Mouse (Mus musculus) kidney, embryonic 14.5 days (tissue): ENCODE results near the gene Depdc5. TPM values are rescaled to one million over a fixed set of nuclear protein-coding genes. Genes with fewer than 3 reads are reported as not detected.
A peak's percentile ranks its signal among the peaks of the same experiment; 100 is the strongest.

ENCODE experiments used
- ATAC-seq: fragments of 200-750 bp; cut with Nextera tagmentation; 2 replicates; pipeline ENCODE4 v1.8.0; 2017; ENCODE audit warnings: moderate number of reproducible peaks, mild to moderate bottlenecking, moderate TSS enrichment, moderate library complexity; ENCODE audit not compliant: low FRiP score, low TSS enrichment
- H3K27ac ChIP-seq: fragments of 300-500 bp; sonication (generic); 2 replicates; pipeline ENCODE4 v1.5.1; 2014; ENCODE audit warnings: low read depth, mild to moderate bottlenecking, low read length, moderate library complexity, mixed read lengths
- H3K27me3 ChIP-seq: fragments of 300-500 bp; sonication (generic); 2 replicates; pipeline ENCODE4 v1.6.1; 2014; ENCODE audit warnings: mild to moderate bottlenecking, low read length; ENCODE audit not compliant: control insufficient read depth, insufficient read depth
- H3K36me3 ChIP-seq: fragments of 300-500 bp; sonication (generic); 2 replicates; pipeline ENCODE4 v1.6.1; 2014; ENCODE audit warnings: low read length, mixed read lengths; ENCODE audit not compliant: control insufficient read depth, insufficient read depth
- H3K4me1 ChIP-seq: fragments of 300-500 bp; sonication (generic); 2 replicates; pipeline ENCODE4 v1.6.1; 2014; ENCODE audit warnings: low read length, mixed read lengths; ENCODE audit not compliant: control insufficient read depth, insufficient read depth
- H3K4me2 ChIP-seq: fragments of 300-500 bp; sonication (generic); replicated peaks from 2 replicates; pipeline ENCODE4 v1.6.1; 2014; ENCODE audit warnings: low read depth, mild to moderate bottlenecking, low read length
- H3K4me3 ChIP-seq: fragments of 300-500 bp; sonication (generic); 2 replicates; pipeline ENCODE4 v1.5.1; 2014; ENCODE audit warnings: mild to moderate bottlenecking, low read length
- H3K9ac ChIP-seq: fragments of 300-500 bp; sonication (generic); 2 replicates; pipeline ENCODE4 v1.6.1; 2014; ENCODE audit warnings: low read depth, mild to moderate bottlenecking, low read length, moderate library complexity
- H3K9me3 ChIP-seq: fragments of 300-500 bp; sonication (generic); 2 replicates; pipeline ENCODE4 v1.6.1; 2016; ENCODE audit warnings: low read length; ENCODE audit not compliant: control insufficient read depth
- WGBS: fragments of 180-500 bp; shearing (Covaris S2); extraction: QIAGEN DNeasy Blood & Tissue Kit; methylation state at CpG from one replicate; pipeline ENCODE4 v1.1.7; 2014; 5-methylcytosine and 5-hydroxymethylcytosine counted together
- polyA plus RNA-seq: library from polyadenylated mRNA; unstranded; fragments of >200 nt; fragmentation: Nextera tagmentation; extraction: Ambion mirVana; gene quantifications from 2 replicates; pipeline ENCODE4 v1.2.1, GENCODE M21; 2014

Gene Depdc5
- polyA plus RNA-seq, 1 experiment from 2014 or later, result 19.8 TPM

DNA sequence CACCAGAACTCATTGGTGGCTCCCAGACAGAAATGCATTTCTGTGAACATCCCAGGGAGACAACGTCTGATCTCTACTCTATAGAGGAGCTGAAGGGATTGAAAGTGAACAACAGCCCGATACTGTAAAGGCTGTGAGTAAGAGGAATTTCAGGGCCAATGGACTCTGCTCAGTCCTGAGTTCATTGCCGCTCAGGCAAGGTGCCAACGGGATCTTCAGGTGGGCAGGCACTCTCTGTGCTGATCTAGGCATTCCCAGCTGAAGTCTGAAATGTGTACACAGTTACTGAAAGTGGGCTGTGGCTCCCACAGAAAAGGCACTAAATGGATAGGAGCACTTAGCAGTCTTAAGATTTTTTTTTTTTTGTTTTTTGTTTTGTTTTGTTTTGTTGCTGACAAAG is 135.3 kb downstream of the Depdc5 start:
- WGBS, result 89% methylated on average over 4 of the region's 4 CpGs
- ATAC-seq, result no peak
- no peaks in the 10 kb centered on the region for H3K27me3 ChIP-seq
- no peak overlapping the region for H3K27ac ChIP-seq
- no peak overlapping the region for H3K9ac ChIP-seq
- H3K4me1 ChIP-seq, result no peaks in the 10 kb centered on the region
- no peaks in the 10 kb centered on the region for H3K36me3 ChIP-seq
- no peaks in the 10 kb centered on the region; the same call in 1 of the 2 replicates for H3K9me3 ChIP-seq
- no peak overlapping the region for H3K4me2 ChIP-seq
- no peak overlapping the region for H3K4me3 ChIP-seq

DNA sequence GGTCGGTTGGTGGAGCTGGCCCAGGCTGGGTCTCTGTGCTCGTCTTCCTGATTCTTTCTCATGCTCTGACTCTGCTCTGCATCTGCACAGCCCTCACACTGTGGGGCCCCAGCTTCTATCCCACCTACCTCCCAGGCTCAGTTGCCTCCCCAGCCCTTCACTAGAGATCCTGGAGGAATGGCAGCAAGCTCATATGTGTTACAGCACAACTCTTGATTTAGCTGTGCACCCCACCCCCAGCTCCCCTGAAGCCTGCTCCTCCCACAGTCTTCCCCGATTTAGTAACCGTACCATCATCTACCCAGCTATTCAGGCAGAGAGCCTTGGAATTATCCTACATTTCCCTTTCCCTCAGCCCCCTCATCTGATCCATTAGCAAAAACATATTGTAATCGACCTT is 137.6 kb downstream of the Depdc5 start:
- WGBS, result 71% methylated on average over 5 of the region's 5 CpGs
- no peaks in the 10 kb centered on the region for H3K36me3 ChIP-seq
- no peak overlapping the region for H3K4me3 ChIP-seq
- no peaks in the 10 kb centered on the region for H3K4me1 ChIP-seq
- no peak overlapping the region for H3K9ac ChIP-seq
- no peak overlapping the region for H3K27ac ChIP-seq
- no peak overlapping the region for H3K4me2 ChIP-seq
- no peaks in the 10 kb centered on the region for H3K27me3 ChIP-seq
- ATAC-seq, result no peak
- H3K9me3 ChIP-seq, result no peaks in the 10 kb centered on the region; the same call in 1 of the 2 replicates

DNA sequence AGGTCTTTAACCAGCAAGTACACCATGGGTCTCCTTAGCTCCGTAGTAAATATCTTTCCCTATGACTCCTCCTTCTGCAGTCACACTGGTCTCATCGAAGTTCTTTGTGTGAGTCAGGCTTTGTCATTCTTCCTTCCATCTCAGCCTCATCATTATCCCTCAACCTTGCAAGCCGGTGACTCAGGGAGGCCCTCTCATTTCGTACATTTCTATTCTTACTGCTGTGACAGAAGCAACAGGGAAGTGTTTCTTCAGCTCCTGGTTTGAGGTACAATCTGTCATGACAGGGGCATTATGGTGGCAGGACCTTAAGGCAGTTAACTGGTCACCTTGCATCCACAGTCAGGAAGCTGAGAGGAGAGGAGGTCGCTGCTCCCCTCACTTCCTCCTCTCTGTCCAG is 139.3 kb downstream of the Depdc5 start:
- Histone ChIP-seq H3K9me3 (no peaks in the 10 kb centered on the region; the same call in 1 of the 2 replicates), H3K4me3 (no peak overlapping the region), H3K4me1 (no peaks in the 10 kb centered on the region), H3K27ac (no peak overlapping the region), H3K27me3 (no peaks in the 10 kb centered on the region), H3K4me2 (no peak overlapping the region), H3K36me3 (no peaks in the 10 kb centered on the region), H3K9ac (no peak overlapping the region)
- 92% methylated on average over 5 of the region's 5 CpGs for WGBS
- ATAC-seq, result no peak

DNA sequence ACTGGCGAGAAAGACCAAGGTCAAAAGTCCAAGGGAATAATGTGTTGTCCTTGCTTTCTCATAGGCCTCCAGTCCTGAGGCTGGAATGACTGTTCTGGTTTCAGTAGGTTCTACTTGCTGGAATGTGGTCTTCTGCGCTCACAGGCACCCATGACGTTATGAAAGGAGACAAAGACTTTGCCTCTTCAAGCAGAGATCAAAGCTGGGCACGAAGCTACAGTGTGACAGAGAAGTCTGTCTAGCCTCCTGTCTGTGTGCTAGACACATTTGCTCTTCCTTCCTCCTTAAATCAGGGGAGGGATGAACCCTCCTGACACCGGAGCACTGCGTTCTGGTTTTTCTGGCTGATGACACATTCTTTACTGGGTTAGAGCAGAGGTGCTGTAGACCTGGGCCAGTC is 140.0 kb downstream of the Depdc5 start:
- ATAC-seq, result no peak
- no peak overlapping the region for H3K9ac ChIP-seq
- WGBS, result 67% methylated on average over 6 of the region's 6 CpGs
- H3K27me3 ChIP-seq, result no peaks in the 10 kb centered on the region
- H3K4me3 ChIP-seq, result no peak overlapping the region
- H3K4me2 ChIP-seq, result no peak overlapping the region
- H3K36me3 ChIP-seq, result no peaks in the 10 kb centered on the region
- no peaks in the 10 kb centered on the region; the same call in 1 of the 2 replicates for H3K9me3 ChIP-seq
- no peak overlapping the region for H3K27ac ChIP-seq
- no peaks in the 10 kb centered on the region for H3K4me1 ChIP-seq

DNA sequence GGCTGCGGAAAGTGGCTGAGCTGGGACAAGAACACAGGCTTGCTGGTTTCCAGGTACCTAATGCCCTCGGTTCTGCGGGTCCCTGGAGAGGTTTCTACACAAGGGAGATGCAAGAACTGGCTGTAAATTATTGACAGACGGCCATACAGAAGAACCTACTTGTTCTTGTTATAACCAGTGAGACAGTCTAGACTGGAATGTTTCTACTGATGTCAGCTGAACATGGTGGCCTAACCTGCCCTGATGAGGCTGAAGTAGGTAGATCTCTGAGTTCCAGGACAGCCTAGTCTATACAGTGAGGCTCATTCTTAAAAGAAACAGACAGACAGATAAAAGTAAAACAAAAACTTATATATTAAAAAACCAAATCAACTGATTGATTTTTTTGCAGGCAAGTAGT is 140.6 kb downstream of the Depdc5 start:
- Histone ChIP-seq H3K27me3 (no peaks in the 10 kb centered on the region), H3K36me3 (no peaks in the 10 kb centered on the region), H3K9me3 (no peaks in the 10 kb centered on the region; the same call in 1 of the 2 replicates), H3K4me3 (no peak overlapping the region), H3K4me1 (no peaks in the 10 kb centered on the region), H3K9ac (no peak overlapping the region), H3K27ac (no peak overlapping the region), H3K4me2 (no peak overlapping the region)
- no peak for ATAC-seq
- whole genome bisulfite sequencing, result 65% methylated on average over 4 of the region's 4 CpGs

DNA sequence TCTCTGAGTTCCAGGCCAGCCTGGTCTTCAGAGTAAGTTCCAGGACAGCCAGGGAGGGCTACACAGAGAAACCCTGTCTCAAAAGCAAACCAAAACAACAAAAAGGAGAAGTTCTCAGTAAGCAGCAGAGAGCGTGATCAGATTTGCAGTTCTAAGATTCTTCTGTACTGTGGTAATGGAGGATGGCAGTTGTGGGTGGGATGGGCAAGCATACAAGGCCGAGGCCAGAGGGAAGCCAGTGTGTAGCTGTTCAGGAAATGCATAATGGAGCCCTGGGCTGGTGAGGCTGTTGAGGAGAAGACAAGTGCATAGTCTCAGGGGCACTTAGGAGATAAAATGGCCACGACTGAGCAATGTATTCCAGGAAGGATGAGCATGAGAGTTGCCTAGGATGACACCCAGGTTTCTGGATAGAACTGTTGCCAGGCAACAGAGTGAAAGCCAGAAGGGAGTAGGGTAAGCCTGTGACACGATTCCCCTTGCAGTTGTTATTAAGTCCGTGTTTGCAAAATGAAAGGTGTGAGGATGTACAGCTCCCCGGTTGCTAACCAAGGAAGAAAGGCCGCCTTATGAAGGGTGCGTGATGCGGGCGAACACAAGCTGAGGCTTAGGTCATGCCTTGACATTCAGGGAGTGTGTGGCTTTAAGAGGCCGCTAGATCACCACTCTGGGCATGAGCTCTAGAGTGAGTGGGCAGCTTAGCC is 142.1 kb downstream of the Depdc5 start:
- no peak overlapping the region for H3K9ac ChIP-seq
- H3K9me3 ChIP-seq, result no peaks in the 10 kb centered on the region; the same call in 1 of the 2 replicates
- no peaks in the 10 kb centered on the region for H3K36me3 ChIP-seq
- no peaks in the 10 kb centered on the region for H3K27me3 ChIP-seq
- no peak overlapping the region for H3K4me3 ChIP-seq
- H3K4me1 ChIP-seq, result no peaks in the 10 kb centered on the region
- no peak for ATAC-seq
- WGBS, result 86% methylated on average over 11 of the region's 11 CpGs
- H3K4me2 ChIP-seq, result no peak overlapping the region
- no peak overlapping the region for H3K27ac ChIP-seq

DNA sequence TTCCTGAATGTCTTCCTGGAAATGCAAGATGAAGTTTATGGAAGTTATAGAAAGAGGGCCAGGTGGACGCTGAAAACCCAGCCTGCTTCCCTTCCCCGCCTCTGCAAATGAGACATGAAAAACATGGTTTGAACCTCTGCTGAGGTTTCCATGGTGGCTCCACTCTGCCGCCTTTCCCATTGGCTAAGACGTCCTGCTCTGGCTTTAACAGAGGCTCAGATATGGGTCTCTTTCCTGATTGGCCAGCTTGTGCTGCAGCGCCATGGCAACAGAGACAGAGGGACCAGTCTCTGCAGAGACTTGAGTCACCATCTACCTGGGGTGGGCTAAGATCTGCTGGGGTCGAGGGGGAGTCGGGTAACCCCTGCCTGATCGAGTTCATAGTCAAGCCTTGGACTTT is 143.2 kb downstream of the Depdc5 start:
- Histone ChIP-seq H3K27me3 (no peaks in the 10 kb centered on the region), H3K9me3 (no peaks in the 10 kb centered on the region; the same call in 1 of the 2 replicates), H3K4me3 (no peak overlapping the region), H3K4me2 (no peak overlapping the region), H3K36me3 (no peaks in the 10 kb centered on the region), H3K27ac (no peak overlapping the region), H3K4me1 (peaks cover 5% of the 10 kb centered on the region; the same call in 1 of the 2 replicates), H3K9ac (no peak overlapping the region)
- 0 out of 2 replicates have a peak, but pooled peaks have one; percentile 41 for ATAC-seq
- WGBS, result 32% methylated on average over 8 of the region's 8 CpGs

DNA sequence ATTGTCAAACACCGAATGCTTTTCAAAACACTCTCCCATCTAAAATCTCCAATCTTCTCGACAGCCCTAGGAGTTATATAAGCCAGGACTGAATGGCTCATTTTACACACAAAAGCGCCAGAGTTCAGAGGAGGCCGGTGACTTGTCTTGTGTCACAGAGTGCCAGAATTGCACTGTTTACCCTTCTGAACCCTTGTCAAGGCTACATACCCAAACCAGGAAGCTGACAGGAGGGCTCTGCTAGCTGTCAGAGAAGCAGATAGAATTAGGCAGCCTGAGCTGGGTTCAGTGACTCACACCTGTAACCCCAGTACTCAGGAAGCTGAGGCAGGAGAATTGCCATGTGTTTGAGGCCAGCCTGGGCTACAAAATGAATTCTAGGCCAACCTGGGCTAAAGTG is 143.9 kb downstream of the Depdc5 start:
- Histone ChIP-seq H3K27me3 (no peaks in the 10 kb centered on the region), H3K4me1 (peaks cover 5% of the 10 kb centered on the region; the same call in 1 of the 2 replicates), H3K4me3 (no peak overlapping the region), H3K36me3 (no peaks in the 10 kb centered on the region), H3K27ac (no peak overlapping the region), H3K4me2 (no peak overlapping the region), H3K9ac (no peak overlapping the region), H3K9me3 (no peaks in the 10 kb centered on the region; the same call in 1 of the 2 replicates)
- WGBS, result 53% methylated on average over 4 of the region's 4 CpGs
- ATAC-seq, result no peak

DNA sequence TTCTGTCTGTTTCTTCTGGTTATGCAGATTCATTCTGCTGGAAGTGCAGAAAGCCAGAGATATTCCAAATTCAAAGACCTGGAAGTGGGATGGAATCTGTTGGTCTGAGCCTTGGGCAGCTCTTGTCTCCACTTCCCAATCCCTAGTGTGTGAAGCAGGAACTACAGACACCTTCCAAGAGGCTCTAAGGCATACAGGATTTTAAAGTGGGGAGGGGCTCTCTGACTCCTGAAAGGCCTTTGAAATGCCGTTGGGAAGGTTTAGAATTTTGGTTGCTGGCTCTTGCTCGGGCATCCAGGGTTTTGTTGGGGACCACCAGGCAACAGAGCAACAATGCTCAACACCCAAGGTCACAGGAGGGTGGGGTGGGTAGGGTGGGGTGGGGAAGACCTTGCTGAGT is 145.8 kb downstream of the Depdc5 start:
- H3K4me3 ChIP-seq, result no peak overlapping the region
- H3K36me3 ChIP-seq, result no peaks in the 10 kb centered on the region
- H3K27me3 ChIP-seq, result no peaks in the 10 kb centered on the region
- WGBS, result 64% methylated on average over 2 of the region's 2 CpGs
- no peak for ATAC-seq
- no peak overlapping the region for H3K27ac ChIP-seq
- H3K9me3 ChIP-seq, result no peaks in the 10 kb centered on the region
- peaks cover 5% of the 10 kb centered on the region; the same call in 1 of the 2 replicates for H3K4me1 ChIP-seq
- H3K9ac ChIP-seq, result no peak overlapping the region
- H3K4me2 ChIP-seq, result no peak overlapping the region
